Mouse (Mus musculus): ENCODE results near the gene Tmcc3.

Tmcc3 gene

GRCm38 (mm10) chr10:94575958-94576357 lies 264.2 kb downstream of the Tmcc3 start:
- DNase-seq (ENCODE audit: low read depth, low spot score), result peak; percentile 45

DNA sequence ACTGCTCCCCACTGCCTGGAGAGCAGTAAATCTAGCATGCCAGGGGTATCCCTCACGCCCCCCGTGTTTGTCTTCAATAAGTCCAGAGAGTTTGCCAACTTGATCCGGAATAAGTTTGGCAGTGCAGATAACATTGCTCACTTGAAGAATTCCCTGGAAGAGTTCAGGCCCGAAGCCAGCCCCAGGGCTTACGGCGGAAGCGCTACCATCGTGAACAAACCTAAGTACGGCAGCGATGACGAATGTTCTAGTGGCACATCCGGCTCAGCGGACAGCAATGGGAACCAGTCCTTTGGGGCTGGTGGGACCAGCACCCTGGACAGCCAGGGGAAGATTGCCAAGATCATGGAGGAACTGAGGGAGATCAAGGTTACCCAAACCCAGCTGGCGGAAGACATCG lies 267.1 kb downstream of the Tmcc3 start:
- DNase-seq (ENCODE audit: low read depth, low spot score), result no peak

- DNase-seq (ENCODE audit: low read depth, low spot score), result no peak
Measured at GRCm38 (mm10) chr10:94581384-94581783, 269.6 kb downstream of the Tmcc3 start.

GRCm38 (mm10) chr10:94583714-94584113 lies 272.0 kb downstream of the Tmcc3 start:
- DNase-seq (ENCODE audit: low read depth, low spot score), result no peak

GRCm38 (mm10) chr10:94584851-94585359 lies 273.2 kb downstream of the Tmcc3 start:
- peak; percentile 64 for DNase-seq (ENCODE audit: low read depth, low spot score)

- DNase-seq (ENCODE audit: low read depth, low spot score), result no peak
Measured at GRCm38 (mm10) chr10:94585819-94586218, 274.1 kb downstream of the Tmcc3 start.

DNA sequence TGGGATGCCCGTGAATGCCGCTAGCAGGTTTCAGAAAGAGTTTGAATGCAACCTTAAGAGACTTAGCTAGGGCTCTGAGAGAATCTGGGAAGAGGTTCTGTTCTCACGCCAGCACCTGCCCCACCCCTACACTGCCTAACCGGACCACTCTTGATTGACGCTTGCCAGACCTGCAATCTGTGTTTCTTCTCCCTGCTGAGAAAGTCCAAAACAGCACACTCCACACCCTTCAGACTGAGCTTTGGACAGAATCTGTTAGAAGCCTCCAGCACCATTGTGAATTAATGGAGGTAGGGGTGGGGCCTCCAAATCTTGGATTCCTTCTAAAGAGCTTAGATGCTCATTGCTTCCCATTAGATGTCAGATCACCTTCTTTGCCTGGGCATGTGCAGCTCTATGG lies 277.2 kb downstream of the Tmcc3 start:
- no peak for DNase-seq (ENCODE audit: low read depth, low spot score)

DNA sequence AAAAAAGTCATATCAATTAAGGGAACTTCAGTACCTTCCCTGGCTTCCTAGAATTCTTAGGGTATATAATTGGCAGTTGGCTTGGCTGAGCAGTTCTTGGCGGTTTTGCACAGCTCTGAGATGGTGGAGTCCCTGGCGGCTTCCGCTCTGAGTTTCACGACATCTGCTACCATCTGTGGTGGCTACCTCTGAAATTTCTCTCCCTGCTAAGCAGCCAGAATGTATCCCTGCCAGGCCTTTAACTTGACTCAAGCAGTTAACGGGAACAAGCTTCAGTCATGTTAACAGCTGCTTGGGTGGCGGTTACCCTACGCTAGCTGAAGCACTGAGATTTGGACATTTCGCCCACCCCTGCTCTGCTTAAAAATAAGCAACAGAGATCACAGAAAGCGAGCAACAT lies 284.0 kb downstream of the Tmcc3 start:
- DNase-seq (ENCODE audit: low read depth, low spot score), result peak; percentile 88

DNA sequence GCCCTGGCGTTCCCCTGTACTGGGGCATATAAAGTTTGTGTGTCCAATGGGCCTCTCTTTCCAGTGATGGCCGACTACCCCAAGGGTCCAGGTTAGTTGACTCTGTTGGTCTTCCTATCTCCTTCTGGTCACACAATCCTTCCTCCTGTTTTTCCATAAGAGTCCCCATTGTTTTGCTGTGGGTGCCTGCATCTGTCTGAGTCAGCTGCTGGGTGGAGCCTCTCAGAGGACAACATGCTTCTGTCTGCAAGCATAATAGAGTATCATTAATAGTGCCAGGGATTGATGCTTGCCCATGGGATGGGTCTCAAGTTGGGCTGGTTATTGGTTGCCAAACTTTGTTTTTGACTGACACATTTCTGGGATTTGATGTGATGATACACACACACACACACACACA lies 288.1 kb downstream of the Tmcc3 start:
- DNase-seq (ENCODE audit: low read depth, low spot score), result peak; percentile 63

DNA sequence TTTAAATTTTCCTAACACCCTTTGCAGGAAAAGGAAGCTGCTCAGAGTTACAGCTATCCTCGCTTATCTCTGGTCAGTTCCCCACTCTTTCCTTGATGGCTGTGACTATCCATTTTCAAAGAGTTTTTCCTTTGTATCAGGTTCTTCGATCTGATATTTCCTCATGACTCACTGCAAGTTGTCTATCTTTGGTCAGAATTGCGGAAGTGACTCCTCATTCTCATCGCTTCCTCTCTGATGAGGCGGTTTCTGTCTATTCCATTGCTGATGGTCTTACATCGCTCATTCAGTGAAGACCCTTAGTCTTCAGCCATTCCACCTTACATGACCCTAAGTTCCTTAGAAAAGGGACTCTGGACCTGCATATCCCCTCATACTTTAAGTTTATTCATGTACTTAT lies 289.3 kb downstream of the Tmcc3 start:
- no peak for DNase-seq (ENCODE audit: low read depth, low spot score)

- DNase-seq (ENCODE audit: low read depth, low spot score), result no peak
Measured at GRCm38 (mm10) chr10:94605491-94605890, 293.7 kb downstream of the Tmcc3 start.

DNA sequence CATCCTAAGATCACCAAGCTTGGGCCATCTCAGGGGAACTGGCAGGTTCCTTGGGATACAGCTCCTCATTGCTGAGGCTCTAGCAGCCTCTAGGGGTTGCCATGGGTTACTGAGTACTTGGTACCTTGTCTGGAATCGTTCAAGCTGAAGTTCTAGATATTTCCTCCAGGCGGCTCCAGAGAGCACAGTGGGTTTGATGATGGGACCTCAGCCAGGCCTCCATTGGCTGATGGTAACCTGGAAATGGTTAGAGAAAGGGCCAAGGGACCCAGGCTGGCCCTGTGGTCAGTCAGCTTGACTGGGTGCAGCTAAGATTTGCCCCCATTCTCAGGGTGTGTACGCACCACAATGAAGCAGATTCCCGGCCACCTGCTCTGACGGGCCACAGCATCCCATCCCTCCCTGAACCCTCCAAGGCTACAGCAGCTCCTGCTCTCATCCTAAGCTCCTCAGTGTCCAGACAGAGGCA lies 297.6 kb downstream of the Tmcc3 start:
- DNase-seq (ENCODE audit: low read depth, low spot score), result peak; percentile 90

DNA sequence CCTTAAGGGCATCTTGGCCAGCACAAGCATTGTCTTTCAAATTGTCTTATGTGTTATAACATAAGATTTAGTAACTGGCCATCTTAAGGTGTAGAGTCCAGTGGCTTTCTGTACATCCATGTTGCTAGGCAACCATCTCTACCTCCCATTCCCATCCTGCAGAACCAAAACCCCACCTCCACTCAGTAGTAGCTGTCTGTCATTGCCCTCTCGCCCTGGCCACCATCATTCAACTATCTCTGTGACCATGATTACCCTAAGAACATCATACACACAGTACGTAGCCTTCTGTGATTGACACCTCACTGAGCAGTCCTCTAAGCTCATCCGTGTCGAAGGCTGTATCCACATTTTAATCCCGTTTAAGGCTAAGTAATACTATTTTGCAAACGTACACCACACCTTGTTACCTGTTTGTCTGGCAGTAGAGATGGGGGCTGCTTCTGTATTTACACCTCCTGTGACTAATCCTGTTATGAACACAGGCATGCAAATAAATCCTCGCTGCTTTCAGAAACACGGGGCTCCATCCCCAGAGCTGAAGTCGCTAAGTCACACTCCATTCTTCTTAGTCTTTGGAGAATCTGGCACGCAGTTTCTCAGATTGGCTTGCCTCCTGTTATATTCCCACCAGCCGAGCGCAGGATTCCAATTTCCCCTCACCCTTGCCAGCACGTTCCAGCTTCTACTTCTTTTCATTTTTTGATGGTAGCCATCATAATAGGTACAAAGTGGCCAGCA lies 299.6 kb downstream of the Tmcc3 start:
- peak; percentile 31 for DNase-seq (ENCODE audit: low read depth, low spot score)

DNA sequence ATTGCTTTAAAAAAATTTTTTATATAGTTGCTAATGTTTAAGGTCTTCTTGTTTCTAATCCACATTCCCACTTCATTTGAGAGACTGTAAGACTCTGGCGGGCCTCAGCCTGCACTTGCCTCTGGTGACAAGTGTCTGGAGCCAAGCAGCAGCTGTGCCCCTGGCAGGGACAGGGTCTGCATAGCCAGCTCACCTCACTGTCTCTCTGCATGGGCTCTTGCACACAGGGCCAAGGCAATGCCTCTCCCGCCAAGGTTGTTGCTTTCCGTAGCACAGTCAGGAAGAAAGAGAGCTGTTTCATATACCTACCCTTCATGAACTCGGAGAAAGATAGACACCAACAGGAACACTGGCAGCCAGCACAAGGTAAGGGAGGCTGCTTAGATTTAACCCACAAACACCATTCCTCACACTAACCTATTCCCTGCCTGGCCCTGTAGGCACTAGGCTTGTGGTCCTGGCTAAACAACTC lies 300.3 kb downstream of the Tmcc3 start:
- DNase-seq (ENCODE audit: low read depth, low spot score), result no peak

- DNase-seq (ENCODE audit: low read depth, low spot score), result no peak
Measured at GRCm38 (mm10) chr10:94619586-94619985, 307.8 kb downstream of the Tmcc3 start.

GRCm38 (mm10) chr10:94620561-94620960 lies 308.8 kb downstream of the Tmcc3 start:
- no peak for DNase-seq (ENCODE audit: low read depth, low spot score)

GRCm38 (mm10) chr10:94621420-94622225 lies 309.9 kb downstream of the Tmcc3 start:
- no peak for DNase-seq (ENCODE audit: low read depth, low spot score)

GRCm38 (mm10) chr10:94622281-94622680 lies 310.5 kb downstream of the Tmcc3 start:
- DNase-seq (ENCODE audit: low read depth, low spot score), result no peak

- no peak for DNase-seq (ENCODE audit: low read depth, low spot score)
Measured at GRCm38 (mm10) chr10:94622828-94623227, 311.1 kb downstream of the Tmcc3 start.

- peak; percentile 89 for DNase-seq (ENCODE audit: low read depth, low spot score)
Measured at GRCm38 (mm10) chr10:94623617-94624016, 311.9 kb downstream of the Tmcc3 start.

DNA sequence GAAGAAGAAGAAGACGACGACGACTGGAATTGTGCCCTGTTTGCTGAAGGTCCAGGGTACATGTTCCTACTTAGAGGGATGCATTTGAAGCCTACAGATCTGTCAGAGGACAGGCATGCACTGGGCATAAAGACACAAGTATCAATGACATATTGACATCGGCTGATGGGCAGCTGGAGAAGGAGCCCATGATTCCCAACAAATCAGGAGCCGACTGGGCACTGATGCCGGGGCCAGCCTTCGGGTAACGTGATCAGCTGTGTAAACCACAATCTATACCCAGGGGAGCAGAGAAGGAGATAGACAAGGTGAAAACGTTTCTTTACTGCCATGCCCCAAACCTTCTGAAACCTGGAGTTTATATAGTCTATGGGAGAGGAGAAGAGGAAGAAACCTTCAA lies 313.3 kb downstream of the Tmcc3 start:
- DNase-seq (ENCODE audit: low read depth, low spot score), result no peak

DNA sequence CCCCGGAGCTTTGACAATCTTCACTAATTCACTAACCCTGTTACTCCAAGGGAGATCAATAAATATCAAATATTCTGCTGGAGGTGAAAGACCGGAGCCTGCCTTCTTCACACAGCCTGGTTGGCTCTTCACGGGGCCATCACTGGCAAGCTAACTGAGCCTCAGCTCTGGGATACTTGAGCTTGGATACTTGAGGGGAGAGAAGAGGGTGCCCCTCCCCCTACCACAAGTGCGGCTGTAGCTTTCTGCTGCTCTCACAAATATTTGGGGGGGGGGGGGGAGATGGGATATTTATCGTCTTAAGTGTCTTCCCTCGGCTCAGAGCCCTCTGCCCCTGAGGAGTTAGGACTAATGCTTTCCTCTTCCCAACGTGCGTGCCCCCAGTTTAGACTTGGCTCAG lies 313.9 kb downstream of the Tmcc3 start:
- no peak for DNase-seq (ENCODE audit: low read depth, low spot score)
